Mouse (Mus musculus) right cerebral cortex, postnatal 14 days (tissue): ENCODE measurements at regions not wholly inside any gene's neighbourhood (a gene's known extent, or its start where the extent isn't known, plus 50 kb on each side); places are given as distances from the start of the nearest gene placed in this dataset.

Experiments used
- DNase-seq: peaks from one replicate; pipeline ENCODE4 v3.0.0; 2022

DNA sequence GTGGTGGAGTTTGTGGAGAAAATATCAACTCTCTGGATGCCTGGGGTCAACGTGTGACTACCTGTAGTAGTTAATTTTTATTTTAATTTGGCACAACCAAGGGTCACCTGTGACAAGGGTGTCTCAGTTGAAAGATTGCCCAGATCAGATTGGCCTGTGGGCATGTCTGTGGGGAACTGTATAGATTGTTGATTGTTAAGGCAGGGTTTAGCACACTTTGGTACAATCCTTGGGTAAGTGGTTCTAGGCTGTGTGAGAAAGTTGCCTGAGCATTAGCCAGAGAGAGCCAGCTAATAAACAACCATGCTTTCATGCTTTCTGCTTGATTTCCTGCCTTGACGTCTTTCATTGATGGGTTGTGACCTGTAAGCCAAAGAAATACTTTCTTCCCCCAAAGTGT, 229.3 kb downstream of the Tex36 start:
- no peak for DNase-seq

GRCm38 (mm10) chr7:133370542-133370941, 231.4 kb downstream of the Tex36 start:
- DNase-seq, result no peak

DNA sequence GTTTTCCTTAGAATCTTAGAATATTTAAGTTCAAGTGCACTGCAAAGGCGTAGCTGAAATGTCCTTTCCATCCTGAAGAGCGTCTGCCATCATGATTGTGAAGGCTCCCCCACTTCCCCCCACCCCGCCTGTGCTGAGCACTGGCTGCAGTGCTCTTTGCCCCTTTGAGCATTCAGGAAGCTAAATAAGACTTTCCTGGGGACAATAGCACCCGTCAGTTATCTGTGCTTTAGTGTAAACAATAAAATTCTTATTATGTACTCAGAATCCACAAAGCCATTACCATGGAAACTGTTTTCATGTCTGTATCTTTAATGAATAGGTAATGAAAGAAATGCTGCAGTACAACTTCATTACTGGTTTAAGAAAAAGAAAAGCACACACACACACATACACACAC, 237.4 kb downstream of the Tex36 start:
- DNase-seq, result no peak

DNA sequence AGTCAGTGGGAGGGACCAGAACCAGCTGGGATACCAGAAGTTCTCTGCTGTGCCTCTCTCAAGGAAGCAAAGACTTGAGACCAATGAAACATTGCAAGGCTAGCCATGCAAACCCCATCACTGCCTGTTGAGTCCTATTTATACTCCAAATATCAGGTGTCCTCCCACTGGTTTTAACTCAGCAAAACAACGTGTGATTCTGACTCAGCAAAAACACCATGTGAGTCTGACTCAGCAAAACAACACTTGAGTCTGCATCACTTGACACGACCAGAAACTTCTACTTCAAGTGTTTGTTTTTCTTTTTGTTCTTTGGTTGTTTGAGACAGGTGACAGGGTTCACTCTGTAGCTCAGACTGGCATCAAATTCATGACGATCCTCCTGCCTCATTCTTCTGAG, 204.6 kb upstream of the Ctbp2 start:
- DNase-seq, result no peak

GRCm38 (mm10) chr7:133325548-133326190, 201.5 kb upstream of the Ctbp2 start:
- DNase-seq, result no peak

- DNase-seq, result no peak
These were observed 199.8 kb upstream of the Ctbp2 start for GRCm38 (mm10) chr7:133323955-133324354.

DNA sequence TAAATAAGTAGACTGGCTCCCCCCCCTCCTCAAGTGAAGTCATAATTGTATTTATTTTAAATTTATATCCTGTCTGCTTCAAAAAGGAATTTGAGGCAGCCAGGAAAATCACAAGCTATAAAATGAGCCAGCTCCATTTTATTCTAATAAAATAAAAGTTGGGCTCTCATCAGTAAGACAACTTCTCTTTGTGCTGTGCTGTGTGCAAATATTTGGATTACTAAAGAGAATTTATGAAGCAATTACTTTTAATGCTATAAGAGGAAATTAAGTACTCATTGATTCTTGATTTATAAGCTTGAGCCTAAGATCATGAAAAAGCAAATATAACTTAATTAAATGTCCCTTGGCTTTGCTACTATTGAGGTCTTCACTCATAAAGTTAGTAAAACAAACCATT, 193.4 kb upstream of the Ctbp2 start:
- DNase-seq, result no peak

DNA sequence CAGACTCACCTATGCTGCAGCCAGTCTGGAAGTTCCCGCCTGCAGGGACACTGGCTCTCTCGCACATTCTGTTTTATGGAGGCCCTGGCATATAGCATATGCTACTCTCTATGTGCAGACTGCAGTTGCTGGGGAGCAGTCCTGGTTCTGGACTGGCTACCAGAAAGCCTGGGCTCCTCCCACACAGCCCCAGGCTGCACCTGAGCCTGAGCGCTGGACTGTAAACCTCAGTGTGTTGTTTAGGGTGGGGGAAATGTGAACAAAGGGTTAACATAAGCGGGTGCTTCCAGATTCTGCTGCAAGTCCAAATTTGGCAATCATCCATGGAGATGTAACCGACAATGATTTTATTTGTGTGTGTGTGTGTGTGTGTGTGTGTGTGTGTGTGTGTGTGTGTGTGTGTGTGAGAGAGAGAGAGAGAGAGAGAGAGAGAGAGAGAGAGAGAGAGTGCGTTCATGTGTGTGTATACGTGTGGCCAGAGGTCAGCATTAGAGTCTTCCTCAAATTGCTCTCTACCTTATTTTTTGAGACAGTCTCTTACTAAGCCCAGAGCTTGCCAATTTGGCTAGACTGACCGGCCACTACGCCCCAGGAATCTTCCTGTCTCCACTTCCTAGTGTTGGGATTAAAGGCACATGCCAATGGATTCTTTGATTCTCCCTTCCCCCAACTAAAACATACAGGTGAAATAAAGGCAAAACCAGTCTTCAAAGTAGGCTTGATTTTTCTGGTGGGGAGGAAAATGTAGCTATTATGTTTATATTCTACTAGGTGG, 192.7 kb upstream of the Ctbp2 start:
- no peak for DNase-seq

DNA sequence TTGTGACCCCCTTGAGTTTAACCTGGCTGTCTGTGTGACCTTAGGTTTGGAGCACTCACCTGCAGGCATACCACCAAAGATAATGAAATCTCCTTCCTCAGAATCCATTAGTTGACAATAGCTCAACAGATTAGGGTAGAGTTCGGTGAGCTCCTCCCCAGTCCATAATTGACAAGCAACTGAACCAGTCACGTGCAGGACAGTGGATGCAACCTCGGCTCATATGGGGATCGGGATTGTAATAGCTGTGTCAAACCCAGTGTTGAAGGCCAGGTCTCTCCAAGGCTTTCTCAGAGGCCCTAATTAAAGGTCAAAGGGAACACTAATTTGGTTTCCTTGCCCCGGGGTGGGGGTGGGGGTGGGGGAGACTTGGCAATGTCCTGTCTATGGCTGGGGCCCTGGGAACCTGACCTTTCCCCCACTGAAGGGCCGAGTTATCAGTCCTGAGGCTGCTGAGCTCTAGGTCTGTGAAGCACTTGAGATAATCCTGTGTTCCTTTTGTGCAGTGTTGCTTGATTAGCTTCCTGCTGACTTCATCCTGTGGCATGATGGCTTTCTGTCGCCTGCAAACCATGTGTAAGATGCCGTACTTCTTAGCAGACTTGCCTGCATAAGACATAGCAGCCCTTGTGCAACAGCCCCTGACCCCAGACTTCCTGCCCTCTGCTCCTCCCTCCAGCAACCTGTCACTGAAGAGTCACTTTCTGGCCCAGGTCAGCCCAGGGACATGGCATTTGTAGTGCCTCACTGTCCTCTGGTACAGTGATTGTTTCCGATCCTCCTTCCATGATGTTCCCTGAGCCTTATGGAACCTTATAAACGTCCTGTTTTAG, 191.3 kb upstream of the Ctbp2 start:
- DNase-seq, result no peak

GRCm38 (mm10) chr7:133313115-133313514, 189.0 kb upstream of the Ctbp2 start:
- peak; percentile 8 for DNase-seq

DNA sequence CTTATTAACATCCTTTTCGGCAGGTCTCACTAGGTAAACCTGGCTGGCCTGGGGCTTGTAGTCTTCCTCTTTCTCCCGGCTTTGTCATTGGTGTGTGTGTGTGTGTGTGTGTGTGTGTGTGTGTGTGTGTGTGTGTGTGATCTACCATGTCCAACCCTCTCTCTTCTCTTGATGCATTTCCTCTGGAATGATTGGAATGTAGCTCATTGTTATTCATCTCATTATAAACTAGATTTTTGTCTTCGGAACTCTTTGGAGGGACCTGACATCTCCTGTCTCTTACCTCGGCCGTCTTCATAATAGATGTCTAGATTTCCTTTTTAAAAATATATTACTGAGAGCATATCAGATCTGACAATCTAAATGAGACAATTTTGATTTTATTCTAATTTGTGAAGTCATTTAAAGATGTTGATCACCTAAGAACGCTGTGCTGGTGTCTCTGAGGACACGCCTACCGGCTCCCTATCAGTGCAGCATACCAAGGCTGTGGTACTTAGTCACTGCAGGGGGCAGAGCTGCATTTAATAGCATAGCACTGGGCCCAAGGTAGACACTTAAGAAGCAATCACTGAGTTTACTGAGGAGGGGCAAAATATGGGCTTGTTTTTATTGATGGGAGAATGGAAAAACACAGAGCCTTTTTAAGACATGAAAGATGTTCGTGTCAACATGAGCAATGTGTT, 187.1 kb upstream of the Ctbp2 start:
- DNase-seq, result no peak

DNA sequence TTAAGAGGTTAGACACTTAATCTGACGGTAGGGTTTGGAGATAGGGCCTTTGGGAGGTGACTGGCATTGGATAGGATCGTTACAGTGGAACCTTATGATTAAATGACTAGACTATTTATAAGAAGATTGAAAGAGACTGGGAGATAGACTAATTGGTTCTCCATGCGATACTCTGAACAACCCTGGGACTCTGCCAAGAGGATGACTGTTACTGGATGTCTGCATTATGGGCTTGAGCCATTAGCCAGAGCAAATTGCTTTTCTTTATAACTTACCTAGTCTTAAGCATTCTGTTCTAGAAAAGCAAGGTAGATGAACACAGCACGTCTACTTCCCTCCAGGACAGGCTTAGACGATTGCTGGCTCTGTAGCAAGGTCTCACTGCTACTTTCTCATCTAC, 180.3 kb upstream of the Ctbp2 start:
- no peak for DNase-seq

DNA sequence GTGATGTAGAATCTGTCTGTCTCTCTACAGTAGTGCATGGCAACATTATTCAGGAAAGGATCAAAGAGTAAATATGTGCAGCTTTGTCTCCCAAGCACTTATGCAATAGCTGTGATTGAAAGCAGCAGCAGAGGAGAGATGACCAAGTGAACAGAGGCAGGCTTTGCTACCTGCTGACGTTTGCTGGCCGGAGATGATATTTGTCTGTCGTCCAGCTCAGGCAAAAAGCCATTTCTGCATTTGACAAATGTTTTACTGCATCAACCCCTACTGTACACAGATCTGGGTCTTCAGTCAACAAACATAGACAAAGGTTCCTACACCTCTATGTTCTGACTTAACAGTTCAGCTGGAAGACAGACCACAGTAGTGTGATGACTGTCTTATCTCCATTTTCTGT, 166.3 kb upstream of the Ctbp2 start:
- no peak for DNase-seq

GRCm38 (mm10) chr7:133288236-133288635, 164.1 kb upstream of the Ctbp2 start:
- DNase-seq, result peak; percentile 6

DNA sequence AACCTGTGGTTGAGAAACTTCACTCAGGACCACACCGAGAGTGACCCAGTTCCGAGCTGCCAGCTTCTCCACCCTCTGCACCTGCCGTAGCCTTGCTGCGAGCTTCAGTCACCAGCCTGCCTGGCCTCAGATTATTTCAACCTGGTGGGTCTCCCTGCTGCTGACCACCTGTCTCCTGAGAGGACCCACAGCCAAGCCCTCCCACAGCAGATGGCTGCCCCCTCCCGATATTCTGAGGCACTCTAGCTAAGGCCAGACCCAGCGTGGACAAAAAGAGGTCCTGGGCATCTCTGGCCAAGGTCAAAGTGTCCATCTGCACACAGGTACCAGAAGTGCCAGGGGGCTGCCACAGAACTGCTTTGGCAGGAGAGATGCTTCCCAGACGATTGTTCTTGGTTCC, 162.7 kb upstream of the Ctbp2 start:
- DNase-seq, result no peak

DNA sequence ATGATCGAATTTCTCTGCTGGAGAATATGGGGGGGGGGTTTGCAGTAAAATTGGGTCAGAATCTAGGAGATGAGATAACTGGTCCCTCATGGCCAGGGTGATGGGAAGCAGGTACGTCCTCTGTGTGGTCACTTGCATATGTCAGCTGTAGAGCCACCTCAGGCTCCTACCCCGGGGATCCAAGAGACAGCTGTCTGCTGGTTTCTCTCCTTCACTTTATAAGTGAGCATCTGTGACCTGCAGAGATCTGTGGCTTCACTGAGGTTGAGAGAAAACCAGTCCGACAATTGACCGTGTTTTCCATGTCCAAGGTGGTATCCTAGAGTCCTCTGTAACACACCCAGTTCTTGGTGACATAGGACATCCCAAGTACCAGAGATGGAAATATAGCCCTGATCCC, 162.1 kb upstream of the Ctbp2 start:
- DNase-seq, result no peak

DNA sequence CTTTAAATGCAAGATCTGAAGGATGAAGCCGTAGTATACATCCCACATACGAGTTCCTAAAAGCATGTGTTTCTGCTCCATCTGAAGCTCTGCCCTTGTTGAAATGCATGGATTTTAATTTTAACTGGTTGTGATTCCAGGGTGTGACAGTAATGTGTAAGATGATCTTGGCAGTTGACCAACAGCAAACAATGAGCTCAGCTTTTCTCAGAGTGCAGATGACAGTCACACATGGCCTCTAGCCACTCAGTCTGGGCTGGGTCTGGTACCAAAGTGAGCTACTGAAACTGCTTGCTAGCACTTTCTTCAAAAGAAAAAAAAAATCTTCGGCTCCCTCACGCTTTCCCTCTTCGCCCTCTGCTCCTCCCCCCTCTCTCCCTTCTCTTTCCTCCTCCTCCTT, 138.0 kb upstream of the Ctbp2 start:
- DNase-seq, result no peak

- no peak for DNase-seq
These were observed 135.0 kb upstream of the Ctbp2 start for GRCm38 (mm10) chr7:133259143-133259542.

DNA sequence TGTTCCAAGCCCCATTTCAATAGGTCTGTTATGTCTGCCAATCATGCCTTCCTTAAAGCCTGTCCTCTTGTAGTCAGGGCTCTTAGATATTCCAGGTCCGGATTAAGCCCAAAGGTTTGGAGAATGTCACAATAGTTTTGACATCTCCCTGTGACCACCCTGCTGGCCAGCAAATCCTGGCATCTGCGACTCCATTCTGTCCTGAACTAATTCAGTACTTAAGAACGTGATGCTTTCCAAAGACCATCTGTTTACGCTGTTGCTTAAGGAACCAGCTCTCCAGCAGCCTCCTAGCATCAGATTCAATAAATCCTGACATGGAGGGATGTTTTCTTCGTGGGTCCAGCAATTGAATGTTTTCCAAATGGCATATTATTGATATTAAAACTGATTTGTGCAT, 132.7 kb upstream of the Ctbp2 start:
- DNase-seq, result no peak

GRCm38 (mm10) chr7:133244601-133245000, 120.4 kb upstream of the Ctbp2 start:
- DNase-seq, result peak; percentile 28

DNA sequence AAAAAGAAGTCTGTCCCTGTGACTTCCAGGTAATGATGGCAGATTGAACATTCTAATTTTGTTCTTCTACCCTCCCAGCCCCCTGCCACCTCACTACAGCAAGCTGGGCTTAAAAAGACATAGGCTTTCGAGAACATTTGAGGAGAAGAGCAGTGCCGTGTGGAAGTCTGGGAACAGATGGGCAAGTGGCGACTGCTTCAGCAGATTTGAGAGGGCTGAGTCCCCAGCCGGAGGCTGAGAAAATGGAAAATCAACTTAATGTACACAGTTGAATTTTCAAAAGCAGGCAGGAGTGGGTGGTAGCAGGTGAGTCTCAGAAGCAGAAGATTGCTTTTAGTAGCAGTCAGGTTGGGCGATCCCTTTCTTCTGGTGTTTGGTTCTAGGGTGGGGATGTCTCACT, 110.2 kb upstream of the Ctbp2 start:
- no peak for DNase-seq

- no peak for DNase-seq
These were observed 108.8 kb upstream of the Ctbp2 start for GRCm38 (mm10) chr7:133232889-133233441.

- DNase-seq, result no peak
These were observed 106.7 kb upstream of the Ctbp2 start for GRCm38 (mm10) chr7:133230806-133231205.
